Mouse (Mus musculus): Measurements from ENCODE around the gene Ap1s1. TPM values are rescaled to one million over a fixed set of nuclear protein-coding genes. Genes with fewer than 3 reads are reported as not detected.

Gene Ap1s1
- total RNA-seq (2023) = 26.8 and 28.0 TPM in 2 replicates

GRCm38 (mm10) chr5:137045402-137046323 lies at the start of gene Ap1s1:
Gene Ap1s1 (minus strand): TSS chr5:137046135.

DNA sequence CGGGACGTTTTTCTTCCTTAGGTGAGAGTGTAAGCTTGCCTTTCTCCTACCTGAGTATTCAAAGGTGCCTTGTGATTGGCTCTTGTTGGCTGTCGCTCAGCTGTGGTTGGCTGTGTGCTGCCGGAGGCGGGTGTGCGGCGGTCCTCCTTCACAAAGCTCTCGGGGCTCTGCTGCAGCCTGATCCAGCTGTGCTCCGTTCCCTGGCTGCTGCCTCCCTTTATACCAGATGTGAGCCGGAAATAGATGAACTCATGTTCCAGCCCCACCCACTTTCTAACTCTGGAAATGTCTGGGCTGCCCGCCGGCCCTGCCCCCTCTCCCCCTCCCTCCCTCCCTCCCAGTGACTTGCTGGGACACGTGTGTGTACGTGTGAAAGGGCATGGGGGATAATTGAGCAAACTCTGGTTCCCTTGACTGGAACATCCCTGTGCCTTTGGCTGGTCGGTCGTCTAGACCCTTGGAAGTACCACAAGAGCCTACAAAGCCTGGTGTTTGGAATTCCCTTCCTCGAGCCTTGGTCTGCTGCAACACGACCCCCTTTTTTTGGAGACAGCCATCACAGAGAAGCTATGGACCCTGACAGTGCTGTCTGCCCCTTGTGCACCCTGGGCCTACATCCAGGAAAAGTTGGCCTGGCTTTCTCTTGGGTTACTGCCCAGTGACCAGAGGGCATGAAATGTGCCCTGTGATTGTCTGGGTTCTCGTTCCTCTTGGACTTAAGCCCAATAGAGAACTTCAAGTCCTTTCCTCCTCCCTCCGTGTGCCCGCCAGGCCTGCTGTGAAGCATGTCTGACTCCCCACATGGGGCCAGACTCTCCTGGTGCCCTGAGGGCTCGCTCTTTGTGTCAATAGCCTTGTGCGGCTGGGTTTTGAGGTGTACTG lies 26.4 kb upstream of the Ap1s1 start, which contains the start of gene Serpine1:
TSS of gene Serpine1 (minus strand) at position 190 of the 882 bp plus-strand sequence.

GRCm38 (mm10) chr5:137026092-137026491 lies 19.8 kb downstream of the Ap1s1 start, which contains the start of gene Vgf:
Gene Vgf (plus strand): TSS chr5:137026392.

DNA sequence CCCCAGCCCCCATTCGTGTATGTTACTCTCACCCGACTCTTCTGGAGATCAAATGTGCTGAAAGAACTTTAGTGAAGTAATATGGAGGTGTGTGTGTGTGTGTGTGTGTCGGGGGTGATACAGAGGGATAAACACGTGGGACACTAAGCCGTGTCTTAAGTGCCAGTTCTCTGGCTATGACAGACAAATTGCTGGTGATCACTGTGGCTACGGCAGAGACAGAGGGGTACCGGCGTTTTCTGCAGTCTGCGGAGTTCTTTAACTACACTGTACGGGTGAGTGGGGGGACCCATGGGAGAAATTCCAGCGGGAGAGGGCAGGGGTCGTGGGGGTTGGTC lies 58.0 kb downstream of the Ap1s1 start, which contains the start of gene Znhit1:
TSS of gene Znhit1 (minus strand) at position 88 of the 338 bp plus-strand sequence.

DNA sequence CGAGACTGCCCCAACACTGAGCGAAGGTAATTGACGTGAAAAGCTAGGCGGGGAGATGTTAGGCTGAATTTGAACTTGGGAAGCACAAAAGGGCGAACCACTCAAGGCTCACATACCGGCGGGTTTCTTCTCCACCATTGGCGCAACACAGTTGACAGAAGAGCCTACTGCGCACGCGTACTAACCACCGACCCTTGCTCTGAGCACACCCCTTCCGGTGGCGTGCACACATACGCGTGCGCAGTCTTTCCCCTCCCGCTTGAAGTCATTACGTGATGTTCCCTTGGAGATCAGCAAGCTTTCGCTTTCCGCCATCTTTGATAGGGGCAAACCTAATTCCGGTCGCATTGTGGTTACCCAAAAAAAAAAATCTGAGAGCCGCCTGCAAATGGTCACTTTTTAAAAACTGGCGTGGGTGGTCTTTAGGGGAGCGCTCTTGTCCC lies 59.2 kb downstream of the Ap1s1 start, which contains the start of gene Plod3:
TSS of gene Plod3 (plus strand) at position 325 of the 443 bp plus-strand sequence.

Other genes starting within 250 kb of the Ap1s1 start
- gene Col26a1, start 162.9 kb downstream of the Ap1s1 start, total RNA-seq (2023) = not detected in 2 replicates
- 4.4 and 4.8 TPM in 2 replicates for gene Ift22, start 138.0 kb downstream of the Ap1s1 start, total RNA-seq (2023)
- 208 and 231 TPM in 2 replicates for gene Fis1, start 92.9 kb downstream of the Ap1s1 start, total RNA-seq (2023)
- 50.2 and 51.2 TPM in 2 replicates for gene Cldn15, start 79.5 kb downstream of the Ap1s1 start, total RNA-seq (2023)
- 81.9 and 90.7 TPM in 2 replicates for gene Plod3, start 59.1 kb downstream of the Ap1s1 start, total RNA-seq (2023)
- gene Znhit1, start 58.1 kb downstream of the Ap1s1 start, total RNA-seq (2023) = 80.7 and 87.1 TPM in 2 replicates
- gene Vgf, start 19.7 kb downstream of the Ap1s1 start, total RNA-seq (2023) = not detected in 2 replicates
- gene Serpine1, start 26.1 kb upstream of the Ap1s1 start, total RNA-seq (2023) = not detected in 2 replicates
- gene Trim56, start 70.1 kb upstream of the Ap1s1 start, total RNA-seq (2023) = 38.6 and 42.1 TPM in 2 replicates
- not detected in 2 replicates for gene Muc3, start 103.2 kb upstream of the Ap1s1 start, total RNA-seq (2023)
- gene Muc3a, start 166.3 kb upstream of the Ap1s1 start, total RNA-seq (2023) = 1.7 and 4.4 TPM in 2 replicates
- gene Ache, start 241.4 kb upstream of the Ap1s1 start, total RNA-seq (2023) = 1.6 and 1.7 TPM in 2 replicates
- gene Ufsp1, start 248.5 kb upstream of the Ap1s1 start, total RNA-seq (2023) = 1.2 and 2.1 TPM in 2 replicates